Mouse (Mus musculus) hindbrain, embryonic 14.5 days (tissue): ENCODE measurements around the gene Smim14. TPM values are rescaled to one million over a fixed set of nuclear protein-coding genes. Genes with fewer than 3 reads are reported as not detected.
"Not testable (repeated sequence)": the region's sequence is repeated elsewhere in the genome, so short reads cannot be mapped to it uniquely, and the experiment has no call there.

Source experiments
- ATAC-seq: fragments of 200-750 bp; cut with Nextera tagmentation; 2 replicates; pipeline ENCODE4 v1.8.0; 2017; ENCODE audit warnings: moderate number of reproducible peaks, mild to moderate bottlenecking, moderate TSS enrichment, moderate library complexity; ENCODE audit not compliant: low FRiP score
- DNase-seq: peaks from one replicate; pipeline ENCODE4 v3.0.0-alpha.2; 2015; ENCODE audit warnings: low spot score
- H3K27ac ChIP-seq: fragments of 300-500 bp; sonication (generic); 2 replicates; pipeline ENCODE4 v1.5.1; 2014; ENCODE audit warnings: mild to moderate bottlenecking, moderate library complexity
- H3K27me3 ChIP-seq: fragments of 300-500 bp; sonication (generic); 2 replicates; pipeline ENCODE4 v1.6.1; 2014; ENCODE audit warnings: mild to moderate bottlenecking, low read length, mixed read lengths; ENCODE audit not compliant: control insufficient read depth, insufficient read depth
- H3K36me3 ChIP-seq: fragments of 300-500 bp; sonication (generic); replicated peaks from 2 replicates; pipeline ENCODE4 v1.6.1; 2014; ENCODE audit not compliant: control insufficient read depth, insufficient read depth
- H3K4me1 ChIP-seq: fragments of 300-500 bp; sonication (generic); replicated peaks from 2 replicates; pipeline ENCODE4 v1.6.1; 2014; ENCODE audit warnings: antibody characterized with exemption, low read length, mixed read lengths; ENCODE audit not compliant: control insufficient read depth, insufficient read depth
- H3K4me2 ChIP-seq: fragments of 300-500 bp; sonication (generic); replicated peaks from 2 replicates; pipeline ENCODE4 v1.6.1; 2014; ENCODE audit warnings: mild to moderate bottlenecking, moderate library complexity
- H3K4me3 ChIP-seq: fragments of 300-500 bp; sonication (generic); replicated peaks from 2 replicates; pipeline ENCODE4 v1.5.1; 2014; ENCODE audit warnings: mild to moderate bottlenecking, low read length
- H3K9ac ChIP-seq: fragments of 300-500 bp; sonication (generic); 2 replicates; pipeline ENCODE4 v1.6.1; 2014
- H3K9me3 ChIP-seq: fragments of 300-500 bp; sonication (generic); 2 replicates; pipeline ENCODE4 v1.6.1; 2016; ENCODE audit warnings: low read length; ENCODE audit not compliant: control insufficient read depth
- WGBS: fragments of 180-500 bp; shearing (Covaris S2); extraction: QIAGEN DNeasy Blood & Tissue Kit; methylation state at CpG from one replicate; pipeline ENCODE4 v1.1.7; 2014; 5-methylcytosine and 5-hydroxymethylcytosine counted together
- polyA plus RNA-seq: library from polyadenylated mRNA; unstranded; fragments of >200 nt; fragmentation: Nextera tagmentation; extraction: Ambion mirVana; gene quantifications from 2 replicates; pipeline ENCODE4 v1.2.1, GENCODE M21; 2014

Gene Smim14
- polyA plus RNA-seq, 1 experiment from 2014 or later, result 237 TPM

- ATAC-seq (no peak), DNase-seq (no peak)
- Histone ChIP-seq H3K27me3 (no peaks in the 10 kb centered on the region), H3K4me1 (no peaks in the 10 kb centered on the region), H3K9me3 (no peaks in the 10 kb centered on the region), H3K9ac (no peak overlapping the region), H3K27ac (no peak overlapping the region), H3K36me3 (no peaks in the 10 kb centered on the region; the same call in 1 of the 2 replicates), H3K4me2 (no peak overlapping the region), H3K4me3 (no peak overlapping the region)
- 86% methylated on average over 4 of the region's 4 CpGs for WGBS
These were observed 56.5 kb downstream of the Smim14 start for GRCm38 (mm10) chr5:65480511-65480910.

GRCm38 (mm10) chr5:65479681-65480445 is 57.1 kb downstream of the Smim14 start:
- Histone ChIP-seq H3K27me3 (no peaks in the 10 kb centered on the region), H3K9me3 (no peaks in the 10 kb centered on the region), H3K4me3 (no peak overlapping the region), H3K4me1 (no peaks in the 10 kb centered on the region), H3K9ac (no peak overlapping the region), H3K36me3 (no peaks in the 10 kb centered on the region; the same call in 1 of the 2 replicates), H3K4me2 (no peak overlapping the region), H3K27ac (no peak overlapping the region)
- no peak for DNase-seq
- WGBS, result 93% methylated on average over 9 of the region's 9 CpGs
- no peak for ATAC-seq

GRCm38 (mm10) chr5:65478224-65478623 is 58.8 kb downstream of the Smim14 start:
- Histone ChIP-seq H3K9me3 (no peaks in the 10 kb centered on the region), H3K27ac (no peak overlapping the region), H3K4me1 (no peaks in the 10 kb centered on the region), H3K36me3 (no peaks in the 10 kb centered on the region; the same call in 1 of the 2 replicates), H3K27me3 (no peaks in the 10 kb centered on the region), H3K4me2 (no peak overlapping the region), H3K9ac (no peak overlapping the region), H3K4me3 (no peak overlapping the region)
- WGBS, result 66% methylated on average over 4 of the region's 4 CpGs
- ATAC-seq, result no peak
- DNase-seq, result no peak

- H3K4me2 ChIP-seq, ATAC-seq, H3K4me3 ChIP-seq, DNase-seq, H3K27me3 ChIP-seq, H3K9me3 ChIP-seq, H3K9ac ChIP-seq, H3K36me3 ChIP-seq, H3K4me1 ChIP-seq, H3K27ac ChIP-seq: not testable (repeated sequence)
- WGBS, result 98% methylated on average over 4 of the region's 4 CpGs
These were observed 60.2 kb downstream of the Smim14 start for GRCm38 (mm10) chr5:65476739-65477138.

- no peaks in the 10 kb centered on the region for H3K9me3 ChIP-seq
- H3K27ac ChIP-seq, result no peak overlapping the region
- no peaks in the 10 kb centered on the region for H3K27me3 ChIP-seq
- H3K4me3 ChIP-seq, result no peak overlapping the region
- no peak overlapping the region for H3K9ac ChIP-seq
- no peaks in the 10 kb centered on the region; the same call in 1 of the 2 replicates for H3K36me3 ChIP-seq
- DNase-seq, result no peak
- no peaks in the 10 kb centered on the region for H3K4me1 ChIP-seq
- no peak overlapping the region for H3K4me2 ChIP-seq
- no peak for ATAC-seq
- WGBS, result 87% methylated on average over 2 of the region's 2 CpGs
These were observed 61.2 kb downstream of the Smim14 start for GRCm38 (mm10) chr5:65475806-65476205.

GRCm38 (mm10) chr5:65469766-65470165 is 67.2 kb downstream of the Smim14 start:
- Histone ChIP-seq H3K27me3 (no peaks in the 10 kb centered on the region), H3K9ac (no peak overlapping the region), H3K27ac (no peak overlapping the region), H3K36me3 (peaks cover 35% of the 10 kb centered on the region), H3K9me3 (no peaks in the 10 kb centered on the region), H3K4me3 (no peak overlapping the region), H3K4me1 (no peaks in the 10 kb centered on the region), H3K4me2 (no peak overlapping the region)
- ATAC-seq (no peak), DNase-seq (no peak)
- WGBS, result 88% methylated on average over 6 of the region's 6 CpGs

- no peak for DNase-seq
- Histone ChIP-seq H3K27ac (no peak overlapping the region), H3K9ac (no peak overlapping the region), H3K4me1 (no peaks in the 10 kb centered on the region), H3K27me3 (no peaks in the 10 kb centered on the region), H3K9me3 (no peaks in the 10 kb centered on the region), H3K4me3 (no peak overlapping the region), H3K4me2 (no peak overlapping the region), H3K36me3 (peaks cover 36% of the 10 kb centered on the region)
- WGBS, result 90% methylated on average over 3 of the region's 3 CpGs
- ATAC-seq, result no peak
These were observed 70.1 kb downstream of the Smim14 start for GRCm38 (mm10) chr5:65466911-65467310.

GRCm38 (mm10) chr5:65460361-65460760 is 76.6 kb downstream of the Smim14 start:
- 89% methylated on average over 14 of the region's 14 CpGs for WGBS
- Histone ChIP-seq H3K27me3 (no peaks in the 10 kb centered on the region), H3K27ac (no peak overlapping the region), H3K4me2 (no peak overlapping the region), H3K4me3 (no peak overlapping the region), H3K36me3 (peaks cover 23% of the 10 kb centered on the region), H3K4me1 (no peaks in the 10 kb centered on the region), H3K9ac (no peak overlapping the region), H3K9me3 (no peaks in the 10 kb centered on the region)
- DNase-seq (no peak), ATAC-seq (no peak)

- peaks cover 25% of the 10 kb centered on the region for H3K36me3 ChIP-seq
- H3K9me3 ChIP-seq, result no peaks in the 10 kb centered on the region
- no peak overlapping the region for H3K9ac ChIP-seq
- DNase-seq, result no peak
- 91% methylated on average over 3 of the region's 3 CpGs for WGBS
- ATAC-seq, result no peak
- no peak overlapping the region for H3K27ac ChIP-seq
- H3K27me3 ChIP-seq, result no peaks in the 10 kb centered on the region
- no peak overlapping the region for H3K4me2 ChIP-seq
- H3K4me3 ChIP-seq, result no peak overlapping the region
- no peaks in the 10 kb centered on the region for H3K4me1 ChIP-seq
These were observed 77.5 kb downstream of the Smim14 start for GRCm38 (mm10) chr5:65459454-65459853.
